Mouse (Mus musculus): ENCODE measurements around the gene Vars2. TPM values are rescaled to one million over a fixed set of nuclear protein-coding genes. Genes with fewer than 3 reads are reported as not detected.

Gene Vars2
- polyA plus RNA-seq, 1 experiment from 2014 or later = 22.4 TPM

DNA sequence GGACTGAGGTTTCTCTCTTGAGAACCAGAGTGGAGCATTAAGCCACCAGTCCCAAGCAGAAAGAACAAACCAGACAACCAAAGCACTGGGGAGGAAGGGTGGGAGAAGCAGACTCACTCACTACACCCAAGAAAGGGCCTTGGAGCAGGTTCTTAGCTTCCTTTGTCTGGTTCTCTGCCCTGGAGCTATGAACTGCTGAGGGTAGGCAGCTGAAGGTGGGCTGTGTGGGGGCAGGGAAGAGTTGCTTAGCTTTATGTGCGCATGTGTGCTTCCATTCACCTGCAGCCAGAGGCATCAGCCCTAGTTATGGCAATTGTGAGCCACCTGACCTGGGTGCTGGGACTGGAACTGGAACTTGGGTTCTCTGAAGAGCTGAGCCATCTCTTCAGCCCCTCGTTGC, 14.3 kb downstream of the Vars2 start:
- H3K27me3 ChIP-seq (ENCODE audit: insufficient read depth, low read length) = no peaks in the 10 kb centered on the region
- no peak overlapping the region for H3K9ac ChIP-seq
- no peak overlapping the region for H3K4me2 ChIP-seq
- H3K27ac ChIP-seq (ENCODE audit: low read depth) = no peak overlapping the region; the same call in 1 of the 2 replicates
- peaks cover 35% of the 10 kb centered on the region for H3K36me3 ChIP-seq (ENCODE audit: insufficient read depth)
- no peak for TF ChIP-seq CTCF (IDR thresholded peaks at IDR 0.05; ENCODE audit: low read depth)
- H3K4me3 ChIP-seq (ENCODE audit: low read depth, low read length) = no peak overlapping the region
- 0 out of 2 replicates have a peak, but pooled peaks cover 3% of the 10 kb centered on the region for H3K4me1 ChIP-seq (ENCODE audit: insufficient read depth)
- DNase-seq (no peak), ATAC-seq (ENCODE audit: insufficient read depth) (no peak)
- no peaks in the 10 kb centered on the region for H3K9me3 ChIP-seq (ENCODE audit: low read depth, low read length)
- 74% methylated on average over 2 of the region's 2 CpGs for WGBS

DNA sequence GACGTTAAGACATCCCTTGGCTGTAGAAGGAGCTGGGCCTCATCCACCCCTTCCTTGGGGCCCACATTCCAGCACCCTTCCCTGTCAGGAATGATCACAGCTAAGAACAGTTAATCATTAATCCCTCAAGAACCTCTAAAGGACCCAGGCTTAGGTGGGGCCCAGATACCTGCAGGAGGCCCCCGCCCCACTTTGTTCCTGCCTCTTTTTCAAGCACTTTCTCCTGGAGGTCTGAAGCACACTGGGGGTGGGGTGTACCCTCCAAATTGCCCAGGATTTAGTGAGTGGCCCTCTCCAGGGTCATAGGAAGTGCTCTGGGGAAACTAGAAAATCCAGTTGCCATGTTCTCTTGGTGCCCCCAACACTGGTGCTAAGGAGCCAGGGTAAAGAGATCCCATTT, 18.0 kb downstream of the Vars2 start:
- H3K27ac ChIP-seq (ENCODE audit: low read depth) = peak overlapping the region; percentile 92

DNA sequence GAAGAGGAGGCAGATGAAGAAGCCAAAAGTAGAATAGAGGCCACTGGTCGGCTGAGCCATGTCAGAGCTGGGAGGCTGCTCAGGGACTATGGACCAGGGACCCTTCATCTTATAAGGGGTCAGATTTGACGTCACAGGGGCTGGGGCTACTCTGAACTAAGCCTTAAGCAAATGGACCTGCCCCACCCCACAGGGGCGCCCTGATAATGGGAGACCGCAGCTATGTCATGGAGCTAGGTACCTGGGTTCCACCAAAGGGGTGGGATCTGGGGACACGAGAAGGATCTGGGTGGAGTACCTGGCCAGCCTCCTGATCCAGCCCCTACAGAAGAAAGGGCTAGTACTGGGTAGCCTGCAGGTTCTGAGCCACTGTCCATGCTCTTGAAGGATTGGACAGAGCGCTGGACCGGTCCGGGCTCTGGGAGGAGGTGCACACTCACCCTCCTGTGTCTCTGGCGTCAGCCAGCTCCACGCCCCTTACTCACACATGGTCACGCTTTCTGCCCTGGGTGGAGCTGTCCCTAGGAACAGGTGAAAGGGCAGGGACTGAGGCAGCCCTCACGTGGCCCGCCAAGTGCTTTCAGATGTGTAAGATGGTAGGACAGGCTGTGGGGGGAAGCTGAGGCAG, 23.7 kb downstream of the Vars2 start, which contains the start of gene Mucl3:
Gene Mucl3, minus strand, starts transcription at position 87 of the 628 bp plus-strand sequence.
- no peak for DNase-seq
- no peak for TF ChIP-seq CTCF (IDR thresholded peaks at IDR 0.05; ENCODE audit: low read depth)
- no peak within 1 kb of the TSS for H3K4me3 ChIP-seq (ENCODE audit: low read depth, low read length)
- H3K4me2 ChIP-seq = no peak within 1 kb of the TSS
- no peak for ATAC-seq (ENCODE audit: insufficient read depth)
- no peaks in the 10 kb centered on the region for H3K36me3 ChIP-seq (ENCODE audit: insufficient read depth)
- no peak within 1 kb of the TSS for H3K27ac ChIP-seq (ENCODE audit: low read depth)
- 69% methylated on average over 13 of the region's 13 CpGs for WGBS
- H3K27me3 ChIP-seq (ENCODE audit: insufficient read depth, low read length) = no peaks in the 10 kb centered on the region
- no peaks in the 10 kb centered on the region for H3K4me1 ChIP-seq (ENCODE audit: insufficient read depth)
- H3K9ac ChIP-seq = no peak within 1 kb of the TSS
- no peaks in the 10 kb centered on the region for H3K9me3 ChIP-seq (ENCODE audit: low read depth, low read length)

More for the DNA sequence above, 18.0 kb downstream of the Vars2 start:
- H3K4me2 ChIP-seq = peak overlapping the region; percentile 53
- ATAC-seq (ENCODE audit: insufficient read depth) (peak; percentile 89), DNase-seq (peak; percentile 77)
- H3K9ac ChIP-seq = no peak overlapping the region
- H3K36me3 ChIP-seq (ENCODE audit: insufficient read depth) = no peaks in the 10 kb centered on the region; the same call in 1 of the 2 replicates
- WGBS = 50% methylated on average over 2 of the region's 2 CpGs
- 0 out of 2 replicates have a peak, but pooled peaks cover 3% of the 10 kb centered on the region for H3K4me1 ChIP-seq (ENCODE audit: insufficient read depth)
- H3K9me3 ChIP-seq (ENCODE audit: low read depth, low read length) = no peaks in the 10 kb centered on the region
- H3K27me3 ChIP-seq (ENCODE audit: insufficient read depth, low read length) = no peaks in the 10 kb centered on the region
- H3K4me3 ChIP-seq (ENCODE audit: low read depth, low read length) = peak overlapping the region; percentile 22
- TF ChIP-seq CTCF (IDR thresholded peaks at IDR 0.05; ENCODE audit: low read depth) = no peak

DNA sequence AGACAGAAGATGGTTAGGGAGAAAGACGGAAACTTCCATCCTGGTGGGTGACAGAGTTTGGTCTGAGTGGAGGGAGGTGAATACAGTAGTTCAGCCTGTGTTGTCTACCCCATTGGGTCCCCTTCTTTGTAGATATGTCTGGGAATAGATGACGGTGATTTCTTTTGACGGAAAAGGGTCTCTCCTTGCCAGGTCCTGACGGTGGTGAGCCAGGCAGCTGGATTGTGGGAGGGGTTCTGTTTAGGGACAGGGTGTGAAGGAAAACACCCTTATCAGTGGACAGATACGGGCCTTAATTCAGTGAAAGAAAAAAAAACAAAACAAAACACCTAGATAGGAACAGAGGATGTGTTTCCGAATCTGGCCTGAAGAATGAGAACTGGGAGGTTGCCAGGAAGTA, 28.0 kb downstream of the Vars2 start:
- Histone ChIP-seq H3K4me3 (ENCODE audit: low read depth, low read length) (no peak overlapping the region), H3K36me3 (ENCODE audit: insufficient read depth) (no peaks in the 10 kb centered on the region), H3K9ac (no peak overlapping the region), H3K9me3 (ENCODE audit: low read depth, low read length) (no peaks in the 10 kb centered on the region), H3K4me2 (peak overlapping the region; percentile 39), H3K27me3 (ENCODE audit: insufficient read depth, low read length) (no peaks in the 10 kb centered on the region), H3K27ac (ENCODE audit: low read depth) (peak overlapping the region; percentile 79), H3K4me1 (ENCODE audit: insufficient read depth) (peaks cover 14% of the 10 kb centered on the region)
- no peak for TF ChIP-seq CTCF (IDR thresholded peaks at IDR 0.05; ENCODE audit: low read depth)
- ATAC-seq (ENCODE audit: insufficient read depth) (no peak), DNase-seq (no peak)
- WGBS = 46% methylated on average over 6 of the region's 6 CpGs

DNA sequence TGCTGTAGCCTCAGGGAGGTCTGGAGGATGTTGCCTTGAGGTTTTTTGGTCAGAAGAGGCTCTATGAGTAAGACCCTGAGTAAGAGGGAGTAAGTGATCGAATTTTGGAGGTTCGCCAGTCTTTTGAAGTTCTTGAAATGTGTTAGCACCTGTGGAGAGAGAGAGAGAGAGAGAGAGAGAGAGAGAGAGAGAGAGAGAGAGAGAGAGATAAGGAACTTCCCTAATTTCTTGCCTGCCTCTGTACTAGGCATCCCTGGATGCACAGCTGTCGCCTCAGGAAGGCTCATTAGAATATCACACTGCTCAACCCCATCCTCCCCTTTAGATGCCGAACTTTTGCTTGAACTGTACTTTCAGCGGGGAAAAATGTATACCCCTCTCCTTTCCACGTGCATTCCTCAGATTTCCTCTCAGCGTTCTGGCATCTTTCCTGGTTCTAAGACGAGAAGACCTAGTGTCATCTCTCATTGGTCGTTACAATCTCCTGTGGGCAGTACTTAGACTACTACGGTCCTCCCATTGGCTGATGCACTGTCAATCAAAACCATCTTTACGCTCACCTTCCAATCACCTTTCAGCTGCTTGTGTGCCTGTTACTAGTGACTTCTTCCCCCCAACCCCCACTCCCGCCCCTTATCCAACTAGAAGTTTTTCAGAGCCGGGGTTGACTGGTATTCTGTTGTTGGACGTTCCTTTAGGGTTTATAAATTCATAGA, 28.8 kb downstream of the Vars2 start:
- no peak for TF ChIP-seq CTCF (IDR thresholded peaks at IDR 0.05; ENCODE audit: low read depth)
- Histone ChIP-seq H3K4me1 (ENCODE audit: insufficient read depth) (peaks cover 14% of the 10 kb centered on the region), H3K4me2 (peak overlapping the region; percentile 44), H3K36me3 (ENCODE audit: insufficient read depth) (no peaks in the 10 kb centered on the region), H3K27ac (ENCODE audit: low read depth) (peak overlapping the region; percentile 79), H3K9me3 (ENCODE audit: low read depth, low read length) (no peaks in the 10 kb centered on the region), H3K27me3 (ENCODE audit: insufficient read depth, low read length) (no peaks in the 10 kb centered on the region), H3K9ac (no peak overlapping the region; the same call in 1 of the 2 replicates), H3K4me3 (ENCODE audit: low read depth, low read length) (no peak overlapping the region; the same call in 1 of the 2 replicates)
- peak; percentile 96 for DNase-seq
- 19% methylated on average over 14 of the region's 14 CpGs for WGBS
- ATAC-seq (ENCODE audit: insufficient read depth) = peak; percentile 93

DNA sequence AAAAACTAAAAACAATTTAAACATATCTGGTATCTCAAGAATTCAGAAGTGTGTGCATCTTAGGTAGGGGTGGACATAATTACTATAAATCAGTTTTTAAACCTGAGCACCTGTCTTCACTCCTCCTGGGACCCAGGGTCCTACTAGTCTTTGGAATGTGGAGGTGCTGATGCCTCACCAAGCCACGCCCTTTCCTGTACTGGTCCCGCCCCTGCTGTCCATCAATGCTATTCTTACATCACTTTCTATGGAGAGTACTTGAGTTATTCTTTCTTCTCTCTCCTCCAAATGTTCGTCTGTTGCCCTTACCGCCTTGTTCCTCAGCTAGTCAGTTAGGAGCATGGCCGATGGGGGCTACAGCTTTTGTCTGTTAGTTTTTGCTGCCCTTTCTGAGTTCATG, 31.0 kb downstream of the Vars2 start:
- H3K4me3 ChIP-seq (ENCODE audit: low read depth, low read length) = no peak overlapping the region
- H3K4me2 ChIP-seq = peak overlapping the region; percentile 69
- 29% methylated on average over 5 of the region's 5 CpGs for WGBS
- DNase-seq (peak; percentile 78), ATAC-seq (ENCODE audit: insufficient read depth) (no peak)
- no peak for TF ChIP-seq CTCF (IDR thresholded peaks at IDR 0.05; ENCODE audit: low read depth)
- no peaks in the 10 kb centered on the region for H3K36me3 ChIP-seq (ENCODE audit: insufficient read depth)
- H3K27ac ChIP-seq (ENCODE audit: low read depth) = peak overlapping the region; percentile 77
- H3K9me3 ChIP-seq (ENCODE audit: low read depth, low read length) = no peaks in the 10 kb centered on the region
- H3K27me3 ChIP-seq (ENCODE audit: insufficient read depth, low read length) = no peaks in the 10 kb centered on the region
- H3K9ac ChIP-seq = no peak overlapping the region
- H3K4me1 ChIP-seq (ENCODE audit: insufficient read depth) = peaks cover 14% of the 10 kb centered on the region

DNA sequence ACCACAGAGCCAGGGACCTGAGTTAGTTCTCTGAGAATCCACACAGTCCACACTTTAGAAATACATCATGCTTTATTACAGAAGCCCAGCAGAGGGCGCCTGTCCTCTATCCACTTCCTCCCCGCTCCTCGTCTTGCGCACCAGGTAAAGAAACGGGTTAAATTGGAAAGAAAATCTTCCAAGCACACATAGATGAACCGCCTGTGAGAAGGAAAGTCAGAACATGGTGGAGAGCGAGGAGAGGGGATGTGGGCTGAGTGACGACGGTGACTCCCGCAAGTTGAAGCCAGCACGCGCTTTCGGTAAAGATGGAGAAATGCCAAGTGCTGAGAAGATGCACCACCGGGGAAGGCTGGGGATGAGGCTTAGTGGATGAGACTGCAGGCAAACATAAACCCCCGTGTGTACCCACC, 31.7 kb downstream of the Vars2 start:
- ATAC-seq (ENCODE audit: insufficient read depth) (0 out of 2 replicates have a peak, but pooled peaks have one; percentile 30), DNase-seq (peak; percentile 90)
- H3K4me2 ChIP-seq = peak overlapping the region; percentile 69
- H3K36me3 ChIP-seq (ENCODE audit: insufficient read depth) = no peaks in the 10 kb centered on the region
- 1% methylated on average over 15 of the region's 15 CpGs for WGBS
- H3K9ac ChIP-seq = peak overlapping the region; percentile 33
- peak overlapping the region; percentile 33 for H3K4me3 ChIP-seq (ENCODE audit: low read depth, low read length)
- no peaks in the 10 kb centered on the region for H3K27me3 ChIP-seq (ENCODE audit: insufficient read depth, low read length)
- H3K27ac ChIP-seq (ENCODE audit: low read depth) = peak overlapping the region; percentile 77
- no peaks in the 10 kb centered on the region for H3K9me3 ChIP-seq (ENCODE audit: low read depth, low read length)
- TF ChIP-seq CTCF (IDR thresholded peaks at IDR 0.05; ENCODE audit: low read depth) = peak; percentile 86
- peaks cover 17% of the 10 kb centered on the region for H3K4me1 ChIP-seq (ENCODE audit: insufficient read depth)
